Mouse (Mus musculus) cortical plate, adult 2 months (tissue): Measurements from ENCODE around the gene Tmem211. TPM values are rescaled to one million over a fixed set of nuclear protein-coding genes. Genes with fewer than 3 reads are reported as not detected.

ENCODE experiments used
- H3K27ac ChIP-seq: fragments of 200-500 bp; 2 replicates; pipeline ENCODE4 v1.5.1; 2012; ENCODE audit warnings: low read length, control low read depth, inconsistent platforms; ENCODE audit not compliant: insufficient read depth
- H3K4me1 ChIP-seq: fragments of 200-500 bp; 2 replicates; pipeline ENCODE4 v1.6.1; 2011; ENCODE audit warnings: low read length; ENCODE audit not compliant: control insufficient read depth, insufficient read depth
- H3K4me3 ChIP-seq: fragments of 200-500 bp; 2 replicates; pipeline ENCODE4 v1.5.1; 2011; ENCODE audit warnings: mild to moderate bottlenecking, low read length, control low read depth; ENCODE audit not compliant: insufficient read depth
- CTCF ChIP-seq: fragments of 200-500 bp; IDR thresholded peaks from 2 replicates; pipeline ENCODE4 v1.5.1; 2011; ENCODE audit warnings: mild to moderate bottlenecking, control low read depth, low read length; ENCODE audit not compliant: insufficient read depth; ENCODE audit errors: extremely low read depth
- POLR2A ChIP-seq: fragments of 200-500 bp; IDR thresholded peaks from 2 replicates; pipeline ENCODE4 v1.6.1; 2011; ENCODE audit warnings: mild to moderate bottlenecking, low read length, control low read depth; ENCODE audit not compliant: insufficient read depth; ENCODE audit errors: extremely low read depth
- polyA plus RNA-seq: library from polyadenylated mRNA; depleted of rRNA; stranded (reverse); fragments of >200 nt; gene quantifications from 2 replicates; pipeline ENCODE4 v1.2.3, GENCODE M21; 2012

The Tmem211 gene
- polyA plus RNA-seq, 1 experiment, result not detected

DNA sequence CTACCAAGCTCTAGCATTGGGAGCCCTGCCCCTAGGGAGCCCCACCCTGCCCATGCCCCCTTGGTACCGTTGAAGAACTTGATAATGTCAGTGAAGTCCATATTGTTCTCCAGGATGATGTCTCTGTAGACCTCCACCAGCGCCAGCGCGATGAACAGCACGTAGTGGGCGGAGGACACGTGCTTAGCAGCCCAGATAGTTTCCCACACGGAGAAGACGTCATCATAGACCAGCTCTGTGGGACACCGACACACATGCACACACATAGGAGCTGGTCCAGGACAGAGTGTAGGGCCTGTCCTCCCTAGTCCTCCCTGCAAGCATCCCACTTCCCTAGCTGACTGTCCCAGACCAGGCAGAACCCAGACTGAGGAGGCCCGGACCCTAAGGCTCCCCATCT is 24.1 kb downstream of the Tmem211 start:
- Histone ChIP-seq H3K4me1 (no peaks in the 10 kb centered on the region), H3K27ac (no peak overlapping the region), H3K4me3 (no peak overlapping the region)
- TF ChIP-seq POLR2A (no peak), CTCF (no peak)

DNA sequence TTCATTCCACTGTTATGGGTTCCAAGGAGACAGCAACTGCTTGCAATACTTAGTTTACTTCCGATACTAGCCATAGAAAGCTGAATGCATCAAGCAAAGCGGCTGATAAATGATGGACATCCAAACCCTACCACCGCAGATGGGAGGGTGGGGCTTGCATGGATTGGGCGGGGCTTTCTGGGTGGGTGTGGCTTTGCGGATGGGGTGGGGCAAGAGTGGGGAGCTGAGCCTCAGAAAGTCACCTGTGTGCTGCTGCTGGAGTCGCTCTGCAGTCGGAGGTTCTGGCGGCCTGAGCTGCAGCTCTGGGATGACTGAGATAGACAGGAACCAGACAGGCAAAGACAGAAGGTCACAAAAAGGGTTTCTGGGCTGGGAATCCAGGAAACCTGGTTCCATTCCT is 38.9 kb downstream of the Tmem211 start:
- Histone ChIP-seq H3K4me3 (no peak overlapping the region), H3K27ac (no peak overlapping the region)

DNA sequence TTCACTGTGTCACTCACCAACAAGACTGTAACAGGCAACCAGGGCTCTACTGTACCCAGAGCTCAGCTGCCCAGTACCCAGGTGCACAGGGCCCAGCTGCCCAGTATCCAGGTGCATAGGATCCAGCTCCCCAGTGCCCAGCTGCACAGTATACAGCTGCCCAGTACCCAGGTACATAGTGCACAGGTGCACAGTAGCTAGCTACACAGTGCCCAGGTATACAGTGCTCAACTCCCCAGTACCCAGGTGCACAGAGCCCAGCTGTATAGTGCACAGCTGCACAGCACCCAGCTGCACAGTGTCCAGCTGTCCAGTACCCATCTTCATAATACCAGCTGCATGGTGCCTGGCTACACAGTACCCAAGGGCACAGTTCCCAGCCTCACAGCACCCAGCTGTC is 41.5 kb downstream of the Tmem211 start:
- TF ChIP-seq CTCF, result no peak
- Histone ChIP-seq H3K4me1 (no peaks in the 10 kb centered on the region), H3K27ac (no peak overlapping the region), H3K4me3 (no peak overlapping the region)

More for the DNA sequence above, 38.9 kb downstream of the Tmem211 start:
- H3K4me1 ChIP-seq, result no peaks in the 10 kb centered on the region
- TF ChIP-seq CTCF, result no peak
- no peak for TF ChIP-seq POLR2A

DNA sequence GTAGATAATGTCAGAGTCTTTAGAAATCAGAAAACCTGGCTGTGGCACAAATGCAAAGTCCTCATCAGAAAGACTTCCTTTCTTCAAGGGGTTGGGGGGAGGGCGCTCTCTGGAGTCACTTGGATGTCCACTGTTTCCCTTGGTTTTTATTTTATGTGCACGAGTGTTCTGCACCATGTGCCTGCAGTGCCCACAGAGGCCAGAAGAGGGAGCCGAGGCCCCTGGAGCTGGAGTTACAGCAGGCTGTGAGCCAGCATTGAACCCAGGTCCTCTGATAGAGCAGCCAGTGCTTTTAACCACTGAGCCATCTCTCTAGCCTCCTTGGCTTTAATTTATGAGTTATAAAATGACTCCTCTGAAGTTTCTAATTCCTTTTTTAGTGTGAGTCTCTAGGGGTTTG is 43.3 kb downstream of the Tmem211 start:
- H3K4me1 ChIP-seq, result no peaks in the 10 kb centered on the region
- no peak overlapping the region for H3K4me3 ChIP-seq
- H3K27ac ChIP-seq, result no peak overlapping the region
- 0 out of 2 replicates have a peak, but pooled peaks have one; percentile 10 for TF ChIP-seq CTCF
- no peak for TF ChIP-seq POLR2A

DNA sequence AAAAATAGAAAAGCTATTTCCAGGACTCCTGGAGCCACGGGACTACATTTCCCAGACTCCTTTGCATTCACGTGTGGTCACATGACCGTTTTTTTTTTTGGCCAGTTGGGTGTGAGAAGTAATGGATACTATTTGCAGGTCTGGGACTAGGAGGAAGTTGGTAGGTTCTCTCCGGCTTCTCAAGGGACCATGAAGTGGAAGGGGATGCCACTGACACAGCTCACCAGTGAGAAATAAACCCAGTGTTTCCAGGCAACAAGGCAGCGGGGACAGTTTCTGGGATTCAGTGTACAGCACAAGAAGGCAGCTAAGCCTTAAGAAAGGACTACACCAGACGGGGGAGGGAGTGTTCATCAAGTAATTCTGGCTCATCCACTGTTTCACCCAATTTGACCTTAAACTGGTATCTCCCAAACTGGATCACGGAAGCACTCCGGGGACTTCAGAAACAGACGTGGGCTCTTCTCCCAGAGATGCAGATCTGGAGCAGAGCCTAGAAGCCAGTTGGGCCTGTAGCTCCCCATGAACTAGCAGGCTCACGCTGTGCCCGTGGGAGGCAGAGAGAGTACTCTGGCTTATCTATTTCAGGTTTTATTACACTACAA is 44.6 kb downstream of the Tmem211 start:
- no peak overlapping the region for H3K4me3 ChIP-seq
- no peak overlapping the region for H3K27ac ChIP-seq
- no peak for TF ChIP-seq CTCF
- TF ChIP-seq POLR2A, result no peak
- H3K4me1 ChIP-seq, result no peaks in the 10 kb centered on the region

DNA sequence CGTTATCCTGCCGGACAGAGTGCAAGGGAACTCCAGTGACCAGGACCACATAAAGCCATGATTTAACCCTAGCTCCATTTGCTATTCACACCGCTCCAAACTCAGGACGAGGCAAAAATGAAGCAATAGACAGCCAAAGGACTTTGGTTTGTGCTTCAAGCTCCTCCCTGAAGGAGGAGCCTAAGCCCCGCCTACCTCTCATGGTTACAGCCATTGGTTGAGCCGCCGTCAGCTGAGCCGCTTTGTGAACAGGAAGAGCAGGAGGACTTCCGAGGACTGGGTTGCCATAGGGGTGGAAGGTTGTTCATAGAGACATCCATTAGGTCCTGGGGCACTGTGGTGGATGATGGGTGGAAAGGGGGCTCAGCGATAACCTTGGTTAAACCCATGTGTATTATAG is 49.1 kb downstream of the Tmem211 start:
- no peaks in the 10 kb centered on the region for H3K4me1 ChIP-seq
- no peak overlapping the region for H3K27ac ChIP-seq
- H3K4me3 ChIP-seq, result no peak overlapping the region
- TF ChIP-seq CTCF, result no peak
- TF ChIP-seq POLR2A, result no peak

DNA sequence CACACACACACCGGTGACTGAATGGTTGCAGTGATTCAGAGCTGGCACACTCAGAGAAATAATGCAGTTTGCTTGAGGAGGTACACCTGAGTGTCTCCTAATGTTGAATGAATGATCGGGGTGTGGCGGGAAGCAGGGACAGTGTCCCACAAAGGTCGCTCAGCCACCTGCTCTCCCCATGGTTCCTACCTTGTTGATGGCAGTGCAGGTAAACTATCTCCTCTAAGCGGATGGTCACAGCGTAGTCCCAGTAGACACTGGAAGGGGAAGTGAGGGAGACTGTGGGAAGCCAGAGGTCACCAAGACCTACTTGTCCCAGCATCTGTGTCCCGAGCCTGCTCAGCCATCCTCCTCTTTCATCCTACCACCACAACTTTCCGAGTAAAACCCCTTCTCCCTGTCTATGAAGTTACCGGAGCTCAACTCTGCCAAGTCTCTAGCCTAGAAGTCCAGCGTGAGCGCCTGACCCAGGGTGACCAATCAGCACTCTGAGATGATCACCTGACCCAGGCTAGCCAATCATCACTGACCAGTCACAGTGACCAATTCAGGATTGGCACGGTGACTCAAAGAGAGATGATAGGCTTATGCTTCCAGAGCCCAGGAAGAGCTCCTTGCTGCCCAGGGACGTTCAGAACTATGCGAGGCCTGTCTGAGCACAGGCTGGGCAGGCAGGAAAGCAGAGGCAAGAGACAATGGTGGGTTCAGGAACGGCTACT is 53.6 kb downstream of the Tmem211 start:
- Histone ChIP-seq H3K4me3 (no peak overlapping the region), H3K4me1 (peaks cover 3% of the 10 kb centered on the region), H3K27ac (no peak overlapping the region)
- TF ChIP-seq CTCF (no peak), POLR2A (no peak)

DNA sequence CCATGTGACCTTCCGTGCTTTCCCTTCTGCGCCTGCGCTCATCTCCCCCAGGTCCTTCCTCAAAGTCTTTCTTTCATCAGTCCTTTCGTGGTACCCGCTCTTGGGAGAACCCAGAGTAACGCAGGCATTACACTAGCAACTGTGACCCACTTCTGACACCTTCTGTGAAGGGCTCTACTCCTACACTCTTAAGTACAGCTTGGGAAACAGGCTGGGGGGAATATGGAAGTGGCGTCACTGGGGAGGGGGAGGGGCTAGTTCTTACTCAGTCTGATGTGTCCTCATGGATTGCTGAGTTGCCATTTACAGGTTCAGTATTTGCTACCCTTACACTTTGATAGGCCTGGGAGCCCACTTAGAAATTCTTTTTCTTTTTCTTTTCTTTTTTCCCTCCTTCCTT is 54.8 kb downstream of the Tmem211 start:
- TF ChIP-seq POLR2A (no peak), CTCF (no peak)
- Histone ChIP-seq H3K27ac (no peak overlapping the region), H3K4me1 (peaks cover 3% of the 10 kb centered on the region), H3K4me3 (no peak overlapping the region)

DNA sequence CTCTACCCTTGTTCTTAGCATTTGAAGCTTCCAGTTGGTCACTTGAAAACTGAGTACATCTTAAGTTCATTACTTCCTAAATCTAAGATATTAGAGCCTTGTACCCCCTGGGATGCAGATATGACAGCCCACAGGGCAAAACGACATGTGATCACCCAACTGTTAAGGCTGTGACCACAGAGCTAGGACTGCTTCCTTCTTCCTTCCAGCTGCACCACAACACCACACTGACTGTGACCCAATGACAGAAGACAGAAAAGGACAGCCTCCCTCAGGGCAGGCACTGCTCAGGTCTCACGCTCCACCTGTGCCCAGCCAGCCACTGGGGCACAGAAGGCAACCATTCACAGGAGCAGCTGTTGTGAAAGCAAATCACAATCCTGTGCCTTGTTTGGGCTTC is 57.0 kb downstream of the Tmem211 start:
- peaks cover 7% of the 10 kb centered on the region for H3K4me1 ChIP-seq
- no peak overlapping the region for H3K4me3 ChIP-seq
- TF ChIP-seq POLR2A (no peak), CTCF (no peak)
- no peak overlapping the region for H3K27ac ChIP-seq

DNA sequence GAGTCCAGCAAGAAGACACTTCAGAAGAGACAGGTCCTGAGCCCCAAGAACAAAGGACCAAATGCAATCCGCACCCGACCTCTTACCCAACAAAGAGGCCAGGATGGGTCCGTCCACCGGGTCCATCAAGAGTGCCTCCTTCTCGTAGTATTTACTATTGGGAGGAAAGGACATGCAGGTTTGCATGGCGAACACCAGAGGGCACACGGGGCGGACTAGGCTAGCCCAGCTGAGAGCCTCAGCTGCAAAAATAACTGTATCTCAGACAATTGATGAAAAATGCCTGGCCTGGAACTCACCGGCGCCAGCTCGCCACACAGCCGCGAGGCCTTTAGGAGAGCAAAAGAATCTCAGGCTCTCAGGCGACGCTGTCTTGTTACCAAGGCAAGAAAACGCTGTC is 58.8 kb downstream of the Tmem211 start:
- no peak overlapping the region for H3K4me3 ChIP-seq
- no peak overlapping the region for H3K27ac ChIP-seq
- peaks cover 9% of the 10 kb centered on the region for H3K4me1 ChIP-seq
- TF ChIP-seq CTCF, result no peak
- TF ChIP-seq POLR2A, result no peak

DNA sequence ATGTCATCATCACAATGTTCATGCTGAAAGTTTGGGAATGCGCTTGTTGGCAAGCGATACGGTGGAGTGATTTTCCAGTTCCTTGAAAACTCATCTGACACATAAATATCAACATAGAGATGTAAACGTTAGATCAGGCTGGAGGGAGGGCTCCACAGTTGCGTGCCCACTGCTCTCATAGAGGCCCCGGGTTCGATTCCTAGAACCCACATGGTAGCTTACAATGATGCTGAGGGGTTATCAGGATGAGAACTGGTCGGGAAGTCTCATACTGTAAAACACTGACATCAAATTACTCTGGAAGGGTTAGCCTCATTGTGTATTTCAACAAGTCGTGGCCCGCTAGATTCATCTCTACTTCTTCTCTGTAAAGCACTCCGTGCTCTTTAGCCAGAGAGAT is 59.3 kb downstream of the Tmem211 start:
- H3K4me3 ChIP-seq, result no peak overlapping the region
- H3K27ac ChIP-seq, result no peak overlapping the region
- TF ChIP-seq POLR2A (no peak), CTCF (no peak)
- H3K4me1 ChIP-seq, result peaks cover 9% of the 10 kb centered on the region
